Mouse (Mus musculus) liver, embryonic 15.5 days (tissue): ENCODE results near the gene Edaradd. TPM values are rescaled to one million over a fixed set of nuclear protein-coding genes. Genes with fewer than 3 reads are reported as not detected.

Experiments used
- polyA plus RNA-seq: library from polyadenylated mRNA; unstranded; fragments of >200 nt; fragmentation: Nextera tagmentation; extraction: Ambion mirVana; gene quantifications from 2 replicates; pipeline ENCODE4 v1.2.1, GENCODE M21; 2015

The Edaradd gene
- polyA plus RNA-seq, 1 experiment from 2014 or later, result 0.13 TPM

Other genes starting within 250 kb of the Edaradd start
- 17.0 and 22.5 TPM in 2 replicates for gene Actn2, start 179.7 kb downstream of the Edaradd start, polyA plus RNA-seq
- 8.0 and 9.8 TPM in 2 replicates for gene Heatr1, start 125.4 kb downstream of the Edaradd start, polyA plus RNA-seq
- 12.7 and 13.7 TPM in 2 replicates for gene Lgals8, start 55.5 kb downstream of the Edaradd start, polyA plus RNA-seq
- gene Ero1lb, start 45.4 kb upstream of the Edaradd start, polyA plus RNA-seq, result 2.4 and 2.9 TPM in 2 replicates